Mouse (Mus musculus): ENCODE measurements around the gene Aes.

- TF ChIP-seq CTCF (IDR thresholded peaks at IDR 0.05; ENCODE audit: borderline replicate concordance, control insufficient read depth, extremely low read depth, insufficient read depth, low read length, poor library complexity) (no peak), POLR2A (IDR thresholded peaks at IDR 0.05; ENCODE audit: control insufficient read depth, extremely low read depth, insufficient read depth, low read length, poor library complexity) (no peak)
Observed at GRCm38 (mm10) chr10:81538321-81539048, 20.8 kb upstream of the Aes start.

All from thymus, adult 2 months (tissue).